Mouse (Mus musculus) lung, embryonic 16.5 days (tissue): ENCODE results near the gene Zranb3. TPM values are rescaled to one million over a fixed set of nuclear protein-coding genes. Genes with fewer than 3 reads are reported as not detected.

ENCODE experiments used
- polyA plus RNA-seq: library from polyadenylated mRNA; unstranded; fragments of >200 nt; fragmentation: Nextera tagmentation; extraction: Ambion mirVana; gene quantifications from 2 replicates; pipeline ENCODE4 v1.2.1, GENCODE M21; 2015

Gene Zranb3
- polyA plus RNA-seq, 1 experiment from 2014 or later: 12.1 TPM

Other genes starting within 250 kb of the Zranb3 start
- 0.82 and 1.0 TPM in 2 replicates for gene Map3k19, start 248.0 kb downstream of the Zranb3 start, polyA plus RNA-seq
- gene Rab3gap1, start 234.3 kb downstream of the Zranb3 start, polyA plus RNA-seq: 23.2 and 23.7 TPM in 2 replicates
- gene R3hdm1, start 254 bp upstream of the Zranb3 start, polyA plus RNA-seq: 53.1 and 57.1 TPM in 2 replicates
- gene Ubxn4, start 140.9 kb upstream of the Zranb3 start, polyA plus RNA-seq: 57.1 and 63.8 TPM in 2 replicates
- gene Lct, start 225.3 kb upstream of the Zranb3 start, polyA plus RNA-seq: 0.09 TPM in 1 of 2 replicates, not detected in the other